Mouse (Mus musculus): ENCODE results near the gene Slc35c1.

GRCm38 (mm10) chr2:92435023-92435422 lies 25.3 kb downstream of the Slc35c1 start:
- TF ChIP-seq CTCF (IDR thresholded peaks at IDR 0.05; ENCODE audit: control insufficient read depth, insufficient read depth, insufficient replicate concordance, low read depth, low read length) (no peak), POLR2A (IDR thresholded peaks at IDR 0.05; ENCODE audit: control insufficient read depth, low read depth, low read length) (no peak)
